8 mouse cellular contexts compared by ENCODE assay signal in genomic region chr9:97015751-97016150, GRCm38 (mm10). TPM values are rescaled to one million over a fixed set of nuclear protein-coding genes. Genes with fewer than 3 reads are reported as not detected.
A peak's percentile ranks its signal among the peaks of the same experiment; 100 is the strongest.
DNase-seq lines count a peak whose midpoint lies in the region; ATAC-seq lines count a peak whose summit lies in the region.

No protein-coding gene starts in this region.

- no peak for ATAC-seq in heart, embryonic 13.5 days (ENCODE audit: extremely low read depth, insufficient number of reproducible peaks, low FRiP score, low TSS enrichment)
- ATAC-seq in hindbrain, embryonic 16.5 days, result no peak
- ATAC-seq in monocyte, adult 5-6 weeks (replicated peaks; ENCODE audit: insufficient number of reproducible peaks, low FRiP score, low TSS enrichment, poor library complexity, severe bottlenecking), result no peak

- peak overlapping the region; percentile 72; the same call in 1 of the 2 replicates for H3K4me3 ChIP-seq in heart, embryonic 13.5 days
- H3K4me3 ChIP-seq in hindbrain, embryonic 16.5 days (ENCODE audit: low read length), result peak overlapping the region; percentile 75

- no peaks in the 10 kb centered on the region for H3K36me3 ChIP-seq in heart, embryonic 13.5 days
- no peaks in the 10 kb centered on the region for H3K36me3 ChIP-seq in hindbrain, embryonic 16.5 days (ENCODE audit: control insufficient read depth, insufficient read depth, low read length)

- H3K4me1 ChIP-seq in heart, embryonic 13.5 days, result peaks cover 76% of the 10 kb centered on the region
- H3K4me1 ChIP-seq in hindbrain, embryonic 16.5 days (ENCODE audit: control insufficient read depth, insufficient read depth, low read depth, low read length), result peaks cover 51% of the 10 kb centered on the region

- H3K9me3 ChIP-seq in heart, embryonic 13.5 days, result no peaks in the 10 kb centered on the region
- no peaks in the 10 kb centered on the region for H3K9me3 ChIP-seq in hindbrain, embryonic 16.5 days (ENCODE audit: control insufficient read depth, low read length)

- H3K4me2 ChIP-seq in heart, embryonic 13.5 days, result peak overlapping the region; percentile 81
- H3K4me2 ChIP-seq in hindbrain, embryonic 16.5 days (ENCODE audit: low read length), result peak overlapping the region; percentile 81

- intact Hi-C loops in heart, postnatal 10 days (cut with DNase I), result no loop called here

- peaks cover 5% of the 10 kb centered on the region; the same call in 1 of the 2 replicates for H3K27me3 ChIP-seq in heart, embryonic 13.5 days (replicated peaks)
- no peaks in the 10 kb centered on the region for H3K27me3 ChIP-seq in hindbrain, embryonic 16.5 days (replicated peaks; ENCODE audit: control insufficient read depth, insufficient read depth, low read length)

- no peak for DNase-seq in heart, postnatal 10 days
- peak; percentile 66 for DNase-seq in embryo, embryonic 10 days (ENCODE audit: low spot score)
- peak; percentile 37 for DNase-seq in mesoderm, embryonic 11.5 days (ENCODE audit: low read depth, low spot score)
- DNase-seq in adrenal gland, postnatal 14 days, result no peak
- no peak for DNase-seq in lung, postnatal 36 days

- H3K27ac ChIP-seq in heart, embryonic 13.5 days (replicated peaks), result peak overlapping the region; percentile 95
- peak overlapping the region; percentile 44; the same call in 1 of the 2 replicates for H3K27ac ChIP-seq in hindbrain, embryonic 16.5 days (ENCODE audit: low read depth, low read length)

- whole genome bisulfite sequencing in heart, embryonic 13.5 days, result 13% methylated on average over 6 of the region's 6 CpGs
- WGBS in hindbrain, embryonic 16.5 days, result 8% methylated on average over 6 of the region's 6 CpGs

- H3K9ac ChIP-seq in heart, embryonic 13.5 days, result peak overlapping the region; percentile 89
- no peak overlapping the region for H3K9ac ChIP-seq in hindbrain, embryonic 16.5 days (ENCODE audit: low read depth, low read length)

RNA-seq across cellular contexts. Expression of gene Spsb4, which starts 2.9 kb away (rescaled TPM):
- 55.5 and 61.4 TPM in 2 replicates for polyA plus RNA-seq in heart, embryonic 13.5 days (2015; fragmentation: Nextera tagmentation; extraction: Ambion mirVana)
- total RNA-seq in heart, postnatal 10 days (2021), result 10 to 100 TPM; 11.4 to 17.9 TPM
- 39.8 and 42.4 TPM in 2 replicates for polyA plus RNA-seq in hindbrain, embryonic 16.5 days (2015; fragmentation: Nextera tagmentation; extraction: Ambion mirVana)
- not detected in 3 replicates for total RNA-seq in monocyte, adult 5-6 weeks (2017)
- total RNA-seq in adrenal gland, postnatal 14 days (2021), result 1.5 and 1.7 TPM in 2 replicates

Comparison
In these comparisons a context has a peak if more than half of its experiments do, and no peak if none do; other contexts are left out.
1. DNase-seq: peak in embryo, embryonic 10 days (single experiment) and mesoderm, embryonic 11.5 days (single experiment); none in heart, postnatal 10 days (0 of 2), adrenal gland, postnatal 14 days (single experiment) and lung, postnatal 36 days (single experiment).